Mouse (Mus musculus): ENCODE results near the gene Cfap69. TPM values are rescaled to one million over a fixed set of nuclear protein-coding genes. Genes with fewer than 3 reads are reported as not detected.

Cfap69 gene
- polyA plus RNA-seq, 1 experiment = 5.1 TPM

DNA sequence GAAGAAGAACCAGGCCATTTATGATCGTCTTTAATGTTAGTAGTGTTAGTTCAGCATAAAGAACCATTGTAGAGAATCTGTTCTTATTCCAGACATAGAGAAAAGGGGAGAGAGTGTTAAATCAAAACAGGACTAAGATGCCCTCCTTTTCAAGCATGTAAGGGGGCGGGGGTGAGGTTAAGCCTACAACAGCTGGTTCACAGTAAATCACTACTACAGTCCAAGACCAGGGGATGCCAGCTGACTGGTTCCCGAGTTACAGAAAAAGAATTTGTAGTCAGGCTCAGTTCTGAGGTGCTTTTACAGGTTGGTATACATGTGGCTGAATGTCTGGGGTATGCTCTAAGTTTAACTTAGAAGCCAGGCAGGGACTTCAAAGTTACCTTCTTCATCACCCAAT is 12.0 kb upstream of the Cfap69 start:
- no peaks in the 10 kb centered on the region for H3K27me3 ChIP-seq (ENCODE audit: control insufficient read depth, insufficient read depth, low read length, poor library complexity, severe bottlenecking)
- H3K9ac ChIP-seq (ENCODE audit: low read depth, poor library complexity, severe bottlenecking) = no peak overlapping the region
- no peaks in the 10 kb centered on the region for H3K4me1 ChIP-seq (ENCODE audit: control insufficient read depth, insufficient read depth, low read length)
- H3K36me3 ChIP-seq (ENCODE audit: control insufficient read depth, insufficient read depth, low read length, poor library complexity, severe bottlenecking) = peaks cover 14% of the 10 kb centered on the region
- H3K4me3 ChIP-seq (ENCODE audit: low read depth, low read length) = no peak overlapping the region
- TF ChIP-seq POLR2A (IDR thresholded peaks at IDR 0.05; ENCODE audit: insufficient read depth, low read length) (no peak), EP300 (IDR thresholded peaks at IDR 0.05; ENCODE audit: insufficient read depth, low read depth, low read length) (no peak), CTCF (IDR thresholded peaks at IDR 0.05; ENCODE audit: low read depth, low read length) (no peak)
- H3K27ac ChIP-seq (ENCODE audit: insufficient read depth, low read length) = no peak overlapping the region
- no peaks in the 10 kb centered on the region for H3K9me3 ChIP-seq (replicated peaks; ENCODE audit: control insufficient read depth, insufficient read depth, low read length, poor library complexity, severe bottlenecking)

DNA sequence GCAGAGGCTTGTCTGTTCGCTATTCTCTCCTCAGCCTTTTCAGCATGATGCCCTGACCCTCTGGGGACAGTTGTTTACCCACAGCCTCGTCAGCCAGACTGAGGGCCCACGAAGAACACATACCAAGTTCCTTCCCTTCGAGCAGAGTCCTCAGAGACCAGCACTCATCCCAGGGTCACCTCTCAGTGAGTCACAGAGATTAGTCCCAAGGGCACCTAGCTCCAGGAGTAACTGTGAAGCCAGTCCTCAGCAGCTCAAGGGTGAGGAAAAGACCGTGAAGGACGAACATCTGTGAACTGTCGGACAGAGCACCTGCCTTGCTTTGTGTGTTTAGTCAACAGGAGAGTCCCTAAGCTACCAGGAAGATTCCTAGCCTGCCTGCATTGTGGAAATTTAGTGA is 4.9 kb upstream of the Cfap69 start:
- TF ChIP-seq CTCF (IDR thresholded peaks at IDR 0.05; ENCODE audit: low read depth, low read length) (no peak), POLR2A (IDR thresholded peaks at IDR 0.05; ENCODE audit: insufficient read depth, low read length) (no peak), EP300 (IDR thresholded peaks at IDR 0.05; ENCODE audit: insufficient read depth, low read depth, low read length) (no peak)
- Histone ChIP-seq H3K9ac (ENCODE audit: low read depth, poor library complexity, severe bottlenecking) (no peak overlapping the region), H3K27ac (ENCODE audit: insufficient read depth, low read length) (no peak overlapping the region), H3K9me3 (replicated peaks; ENCODE audit: control insufficient read depth, insufficient read depth, low read length, poor library complexity, severe bottlenecking) (no peaks in the 10 kb centered on the region), H3K36me3 (ENCODE audit: control insufficient read depth, insufficient read depth, low read length, poor library complexity, severe bottlenecking) (no peaks in the 10 kb centered on the region), H3K4me1 (ENCODE audit: control insufficient read depth, insufficient read depth, low read length) (no peaks in the 10 kb centered on the region), H3K4me3 (ENCODE audit: low read depth, low read length) (no peak overlapping the region), H3K27me3 (ENCODE audit: control insufficient read depth, insufficient read depth, low read length, poor library complexity, severe bottlenecking) (no peaks in the 10 kb centered on the region)

DNA sequence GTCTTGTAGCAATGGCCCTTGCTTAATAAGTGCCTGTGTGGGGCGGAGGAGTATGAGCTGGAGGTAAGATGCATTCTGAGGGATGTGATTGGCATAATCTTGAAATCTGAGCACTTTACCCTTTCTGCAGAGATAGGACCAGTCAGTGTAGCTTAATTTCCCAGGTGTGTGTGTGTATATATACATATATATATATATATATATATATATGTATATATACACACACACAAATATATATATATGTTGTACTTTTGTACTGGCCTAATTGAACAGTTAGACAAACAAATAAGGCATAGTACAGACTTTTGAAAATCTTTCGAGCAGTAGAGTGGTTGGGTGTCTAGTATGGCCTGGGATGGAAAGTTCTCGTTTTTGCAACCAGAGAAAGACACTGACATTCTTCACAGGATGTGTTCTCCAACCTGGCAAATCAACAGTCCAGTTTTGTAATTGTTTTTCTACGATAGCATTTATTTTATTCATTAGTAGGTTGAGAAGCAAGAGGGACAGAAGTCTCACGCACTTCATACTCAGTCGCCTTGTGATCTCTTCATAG is 410 bp upstream of the Cfap69 start:
- Histone ChIP-seq H3K4me1 (ENCODE audit: control insufficient read depth, insufficient read depth, low read length) (no peaks in the 10 kb centered on the region), H3K36me3 (ENCODE audit: control insufficient read depth, insufficient read depth, low read length, poor library complexity, severe bottlenecking) (no peaks in the 10 kb centered on the region), H3K9me3 (replicated peaks; ENCODE audit: control insufficient read depth, insufficient read depth, low read length, poor library complexity, severe bottlenecking) (no peaks in the 10 kb centered on the region), H3K4me3 (ENCODE audit: low read depth, low read length) (peak overlapping the region; percentile 87), H3K27me3 (ENCODE audit: control insufficient read depth, insufficient read depth, low read length, poor library complexity, severe bottlenecking) (no peaks in the 10 kb centered on the region), H3K9ac (ENCODE audit: low read depth, poor library complexity, severe bottlenecking) (no peak overlapping the region), H3K27ac (ENCODE audit: insufficient read depth, low read length) (no peak overlapping the region)
- TF ChIP-seq CTCF (IDR thresholded peaks at IDR 0.05; ENCODE audit: low read depth, low read length) = no peak
- no peak for TF ChIP-seq POLR2A (IDR thresholded peaks at IDR 0.05; ENCODE audit: insufficient read depth, low read length)
- no peak for TF ChIP-seq EP300 (IDR thresholded peaks at IDR 0.05; ENCODE audit: insufficient read depth, low read depth, low read length)

DNA sequence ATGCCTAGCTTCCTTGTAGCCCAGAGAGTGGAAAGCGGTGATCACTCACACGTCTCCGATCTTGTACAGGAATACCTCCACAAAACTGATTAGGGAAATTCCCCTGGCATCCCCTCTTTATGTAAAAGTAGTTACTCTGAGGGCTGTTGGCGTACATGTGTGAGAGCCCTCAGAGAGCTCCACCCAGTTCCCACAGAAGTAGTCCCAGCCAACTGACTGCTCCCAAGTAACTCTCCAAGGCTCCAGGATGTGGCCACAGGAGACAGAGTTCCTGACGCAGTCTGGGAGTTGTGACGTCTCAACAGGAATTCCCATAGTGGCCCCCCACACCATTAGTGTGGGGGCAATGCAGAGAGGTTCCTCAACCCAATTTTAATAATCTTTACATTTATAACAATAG is 982 bp downstream of the Cfap69 start:
- TF ChIP-seq EP300 (IDR thresholded peaks at IDR 0.05; ENCODE audit: insufficient read depth, low read depth, low read length) (no peak), CTCF (IDR thresholded peaks at IDR 0.05; ENCODE audit: low read depth, low read length) (no peak), POLR2A (IDR thresholded peaks at IDR 0.05; ENCODE audit: insufficient read depth, low read length) (no peak)
- no peaks in the 10 kb centered on the region for H3K4me1 ChIP-seq (ENCODE audit: control insufficient read depth, insufficient read depth, low read length)
- no peaks in the 10 kb centered on the region for H3K27me3 ChIP-seq (ENCODE audit: control insufficient read depth, insufficient read depth, low read length, poor library complexity, severe bottlenecking)
- H3K9ac ChIP-seq (ENCODE audit: low read depth, poor library complexity, severe bottlenecking) = no peak overlapping the region
- H3K36me3 ChIP-seq (ENCODE audit: control insufficient read depth, insufficient read depth, low read length, poor library complexity, severe bottlenecking) = no peaks in the 10 kb centered on the region
- H3K4me3 ChIP-seq (ENCODE audit: low read depth, low read length) = no peak overlapping the region
- H3K27ac ChIP-seq (ENCODE audit: insufficient read depth, low read length) = no peak overlapping the region
- no peaks in the 10 kb centered on the region for H3K9me3 ChIP-seq (replicated peaks; ENCODE audit: control insufficient read depth, insufficient read depth, low read length, poor library complexity, severe bottlenecking)

DNA sequence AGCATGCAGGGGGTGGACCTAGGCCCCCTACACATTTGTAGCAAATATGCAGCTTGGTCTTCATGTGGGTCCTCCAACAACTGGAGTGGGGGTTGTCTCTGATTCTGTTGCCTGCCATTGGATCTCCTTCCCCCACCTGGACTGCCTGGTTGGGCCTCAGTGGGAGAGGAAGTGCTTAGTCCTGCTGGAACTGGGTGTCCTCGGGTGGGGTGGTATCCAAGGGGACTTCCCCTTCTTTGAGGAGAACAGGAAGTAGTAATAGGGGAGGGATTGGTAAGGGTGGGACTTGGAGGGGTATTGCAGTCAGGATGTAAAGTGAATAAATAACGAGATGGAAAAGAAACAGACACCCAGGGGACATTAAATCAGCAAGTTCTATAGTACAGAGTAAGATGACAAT is 5.4 kb downstream of the Cfap69 start:
- no peak overlapping the region for H3K9ac ChIP-seq (ENCODE audit: low read depth, poor library complexity, severe bottlenecking)
- H3K4me1 ChIP-seq (ENCODE audit: control insufficient read depth, insufficient read depth, low read length) = no peaks in the 10 kb centered on the region
- no peaks in the 10 kb centered on the region for H3K9me3 ChIP-seq (replicated peaks; ENCODE audit: control insufficient read depth, insufficient read depth, low read length, poor library complexity, severe bottlenecking)
- H3K27ac ChIP-seq (ENCODE audit: insufficient read depth, low read length) = no peak overlapping the region
- no peaks in the 10 kb centered on the region for H3K36me3 ChIP-seq (ENCODE audit: control insufficient read depth, insufficient read depth, low read length, poor library complexity, severe bottlenecking)
- H3K27me3 ChIP-seq (ENCODE audit: control insufficient read depth, insufficient read depth, low read length, poor library complexity, severe bottlenecking) = no peaks in the 10 kb centered on the region
- TF ChIP-seq CTCF (IDR thresholded peaks at IDR 0.05; ENCODE audit: low read depth, low read length) (no peak), EP300 (IDR thresholded peaks at IDR 0.05; ENCODE audit: insufficient read depth, low read depth, low read length) (no peak), POLR2A (IDR thresholded peaks at IDR 0.05; ENCODE audit: insufficient read depth, low read length) (no peak)
- no peak overlapping the region for H3K4me3 ChIP-seq (ENCODE audit: low read depth, low read length)

DNA sequence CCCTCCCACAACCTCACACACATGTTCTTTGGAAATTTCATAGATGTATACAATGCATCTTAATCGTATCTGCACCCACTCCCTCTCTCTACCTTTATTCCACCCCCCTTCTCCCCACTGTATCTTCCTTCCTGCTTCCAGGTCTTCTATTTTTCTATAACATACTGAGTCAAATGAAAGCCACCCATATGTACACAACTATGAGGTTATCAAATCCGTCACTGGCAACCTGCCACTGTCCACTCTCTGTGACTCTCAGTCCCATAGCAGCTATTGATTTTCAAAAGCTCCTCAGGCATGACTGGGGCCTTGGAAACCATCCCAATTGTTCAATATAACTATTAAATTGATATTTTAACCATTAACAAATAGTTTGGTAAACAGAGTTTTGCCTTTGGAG is 6.1 kb downstream of the Cfap69 start:
- TF ChIP-seq EP300 (IDR thresholded peaks at IDR 0.05; ENCODE audit: insufficient read depth, low read depth, low read length) (no peak), CTCF (IDR thresholded peaks at IDR 0.05; ENCODE audit: low read depth, low read length) (no peak), POLR2A (IDR thresholded peaks at IDR 0.05; ENCODE audit: insufficient read depth, low read length) (no peak)
- no peak overlapping the region for H3K27ac ChIP-seq (ENCODE audit: insufficient read depth, low read length)
- H3K9ac ChIP-seq (ENCODE audit: low read depth, poor library complexity, severe bottlenecking) = no peak overlapping the region
- no peaks in the 10 kb centered on the region for H3K36me3 ChIP-seq (ENCODE audit: control insufficient read depth, insufficient read depth, low read length, poor library complexity, severe bottlenecking)
- H3K27me3 ChIP-seq (ENCODE audit: control insufficient read depth, insufficient read depth, low read length, poor library complexity, severe bottlenecking) = no peaks in the 10 kb centered on the region
- no peak overlapping the region for H3K4me3 ChIP-seq (ENCODE audit: low read depth, low read length)
- H3K4me1 ChIP-seq (ENCODE audit: control insufficient read depth, insufficient read depth, low read length) = no peaks in the 10 kb centered on the region
- no peaks in the 10 kb centered on the region for H3K9me3 ChIP-seq (replicated peaks; ENCODE audit: control insufficient read depth, insufficient read depth, low read length, poor library complexity, severe bottlenecking)
